Mouse (Mus musculus): Measurements from ENCODE around the gene Hist2h4.
"Not testable (repeated sequence)": the region's sequence is repeated elsewhere in the genome, so short reads cannot be mapped to it uniquely, and the experiment has no call there.

The Hist2h4 gene

GRCm38 (mm10) chr3:96268776-96269378 lies 5.8 kb upstream of the Hist2h4 start:
- not testable (repeated sequence) for DNase-seq (ENCODE audit: low spot score in 2 of 2)

GRCm38 (mm10) chr3:96268051-96268775 lies 5.1 kb upstream of the Hist2h4 start, which contains the start of gene Hist2h3b:
Gene Hist2h3b, plus strand, starts transcription at chr3:96268654.
- peak; percentile 75 to 77 for DNase-seq (ENCODE audit: low spot score in 2 of 2)

- no peak for DNase-seq (ENCODE audit: low spot score in 2 of 2)
These were observed 4.4 kb upstream of the Hist2h4 start for GRCm38 (mm10) chr3:96267541-96267940.

- no peak for DNase-seq (ENCODE audit: low spot score in 2 of 2)
These were observed 3.1 kb upstream of the Hist2h4 start for GRCm38 (mm10) chr3:96266132-96266710.

GRCm38 (mm10) chr3:96264404-96264949 lies 1.4 kb upstream of the Hist2h4 start:
- DNase-seq (ENCODE audit: low spot score in 2 of 2), result no peak

GRCm38 (mm10) chr3:96263558-96264403 lies 670 bp upstream of the Hist2h4 start:
- DNase-seq (ENCODE audit: low spot score in 2 of 2), result no peak

- peak; percentile 79 to 81 for DNase-seq (ENCODE audit: low spot score in 2 of 2)
These were observed 765 bp downstream of the Hist2h4 start for GRCm38 (mm10) chr3:96262216-96262875.

- no peak for DNase-seq (ENCODE audit: low spot score in 2 of 2)
These were observed 1.5 kb downstream of the Hist2h4 start for GRCm38 (mm10) chr3:96261623-96262022.

GRCm38 (mm10) chr3:96260220-96260619 lies 2.9 kb downstream of the Hist2h4 start:
- no peak for DNase-seq (ENCODE audit: low spot score in 2 of 2)

GRCm38 (mm10) chr3:96257190-96257589 lies 5.9 kb downstream of the Hist2h4 start:
- DNase-seq (ENCODE audit: low spot score in 2 of 2), result no peak

- no peak for DNase-seq (ENCODE audit: low spot score in 2 of 2)
These were observed 7.1 kb downstream of the Hist2h4 start for GRCm38 (mm10) chr3:96255926-96256593.

GRCm38 (mm10) chr3:96254683-96255355 lies 8.3 kb downstream of the Hist2h4 start:
- no peak for DNase-seq (ENCODE audit: low spot score in 2 of 2)

- no peak for DNase-seq (ENCODE audit: low spot score in 2 of 2)
These were observed 11.3 kb downstream of the Hist2h4 start for GRCm38 (mm10) chr3:96251787-96252186.

GRCm38 (mm10) chr3:96250890-96251289 lies 12.2 kb downstream of the Hist2h4 start:
- DNase-seq (ENCODE audit: low spot score in 2 of 2), result no peak

- no peak for DNase-seq (ENCODE audit: low spot score in 2 of 2)
These were observed 14.1 kb downstream of the Hist2h4 start for GRCm38 (mm10) chr3:96249034-96249345.

GRCm38 (mm10) chr3:96248141-96249033 lies 14.7 kb downstream of the Hist2h4 start:
- DNase-seq (ENCODE audit: low spot score in 2 of 2), result no peak

- no peak for DNase-seq (ENCODE audit: low spot score in 2 of 2)
These were observed 15.6 kb downstream of the Hist2h4 start for GRCm38 (mm10) chr3:96247356-96248140.

- not testable (repeated sequence) for DNase-seq (ENCODE audit: low spot score in 2 of 2)
These were observed 16.7 kb downstream of the Hist2h4 start, which contains the start of gene Hist2h3c1 for GRCm38 (mm10) chr3:96246427-96246856. Gene Hist2h3c1, plus strand, starts transcription at chr3:96246685.

Measured in urinary bladder, postnatal 4 days (tissue).